Mouse (Mus musculus) left cerebral cortex, adult 2 months (tissue): ENCODE results near the gene Vinac1. TPM values are rescaled to one million over a fixed set of nuclear protein-coding genes. Genes with fewer than 3 reads are reported as not detected.
A peak's percentile ranks its signal among the peaks of the same experiment; 100 is the strongest.

Experiments used
- DNase-seq, 2 experiments: peaks; one replicate each; pipeline ENCODE4 v3.0.0; 2021 to 2022; ENCODE audit warnings: low spot score in 2 of 2, mixed read lengths in 1 of 2; ENCODE audit errors: extremely low spot score in 1 of 2
- H3K27ac ChIP-seq: fragments of 200-600 bp; 2 replicates; pipeline ENCODE4 v1.8.1; 2022
- H3K4me3 ChIP-seq: fragments of 200-600 bp; 2 replicates; pipeline ENCODE4 v1.8.1; 2022
- CTCF ChIP-seq: fragments of 200-600 bp; IDR thresholded peaks from 2 replicates; pipeline ENCODE4 v1.8.1; 2022; ENCODE audit warnings: antibody characterized with exemption, mild to moderate bottlenecking, moderate library complexity
- intact Hi-C: fragments of 180-260 bp; cut with DNase I; formaldehyde crosslinking; loops from one replicate; pipeline ENCODE4 v1.15.1; 2025
- long read RNA-seq, 2 experiments: library from polyadenylated mRNA; stranded (forward); transcript quantifications; one replicate each; pipeline ENCODE4 v2.0.0; 2021; ENCODE audit warnings: borderline mapping rate in 2 of 2
- total RNA-seq, 2 experiments: library from RNA; stranded (reverse); gene quantifications; 2 replicates each; pipeline ENCODE4 v1.2.3; 2021

The Vinac1 gene
- under 1 TPM in 1 of 2 experiments, not detected in 1; 0.25 TPM for total RNA-seq
- long read RNA-seq, experiment 1: 0 reads
- long read RNA-seq, experiment 2, partial matches to known transcripts: 0 of 1 reads
- long read RNA-seq, experiment 2, other reads (novel, unspliced or antisense): 1 of 1 reads

DNA sequence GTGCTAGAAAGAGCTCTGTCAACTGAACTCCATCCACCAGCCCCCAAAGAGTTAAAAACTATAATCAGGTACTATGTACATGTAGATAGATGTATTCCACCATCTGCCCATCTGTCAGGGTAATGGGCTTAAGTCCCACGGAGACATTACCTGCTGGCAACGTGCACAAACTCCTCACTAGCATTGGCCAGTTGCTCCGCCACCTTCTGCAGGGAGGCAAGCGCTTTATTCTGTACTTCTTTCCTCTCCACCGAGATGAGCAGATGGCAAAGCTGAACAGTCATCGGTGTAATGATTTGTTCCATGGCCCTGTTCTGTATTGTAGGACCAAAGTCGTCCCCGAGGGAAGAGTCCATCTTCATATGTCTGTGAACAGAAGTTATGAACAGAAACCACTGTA is at the start of gene Vinac1:
Gene Vinac1 (minus strand): TSS at position 362 of the 400 bp plus-strand sequence.
- intact Hi-C loops: no loop called here
- Histone ChIP-seq H3K4me3 (no peak within 1 kb of the TSS), H3K27ac (no peak within 1 kb of the TSS)
- no peak for DNase-seq
- no peak for TF ChIP-seq CTCF

DNA sequence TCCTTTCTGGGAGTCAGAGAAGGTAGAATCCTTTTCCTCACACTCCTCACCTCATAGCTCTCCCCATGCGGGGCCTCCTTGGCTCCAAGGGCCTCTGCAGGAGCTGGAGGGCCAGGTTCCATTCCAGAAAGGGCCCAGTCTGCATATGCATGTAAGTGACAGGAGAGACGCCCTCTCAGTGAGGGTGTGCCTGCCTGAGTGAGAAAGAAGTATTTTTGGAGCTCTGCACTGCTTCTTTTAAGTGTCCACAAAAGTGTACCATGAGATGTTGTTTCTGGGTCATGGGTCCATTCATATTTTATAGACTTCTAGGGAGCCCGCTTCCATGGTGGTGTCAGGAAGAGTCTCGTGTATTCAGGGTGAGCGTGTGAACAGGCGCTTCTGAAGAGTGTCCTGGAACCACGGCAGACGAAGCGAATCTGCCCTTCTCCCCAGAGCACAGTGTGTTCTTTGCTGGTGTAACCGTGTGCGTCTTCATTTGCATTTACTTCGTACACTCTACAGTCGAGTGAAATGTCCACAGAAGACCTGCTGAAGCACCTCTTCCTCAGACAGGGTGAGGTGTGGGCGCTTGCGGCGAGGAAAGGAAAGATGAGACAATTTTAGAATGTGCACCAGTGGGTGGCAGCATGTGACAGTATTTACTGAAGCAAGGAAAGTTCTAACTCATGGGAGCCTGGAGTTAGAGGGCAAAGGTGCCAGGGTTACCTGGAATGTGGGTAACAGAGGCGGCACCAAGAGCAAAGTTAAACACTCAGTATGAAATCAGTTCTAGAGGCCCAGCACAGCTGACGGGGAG is 46.2 kb upstream of the Vinac1 start:
- DNase-seq: peak in 1 of 2 experiments; percentile 39
- peak overlapping the region; percentile 83 for H3K27ac ChIP-seq
- no peak overlapping the region for H3K4me3 ChIP-seq
- intact Hi-C loops: no loop called here
- TF ChIP-seq CTCF: no peak

DNA sequence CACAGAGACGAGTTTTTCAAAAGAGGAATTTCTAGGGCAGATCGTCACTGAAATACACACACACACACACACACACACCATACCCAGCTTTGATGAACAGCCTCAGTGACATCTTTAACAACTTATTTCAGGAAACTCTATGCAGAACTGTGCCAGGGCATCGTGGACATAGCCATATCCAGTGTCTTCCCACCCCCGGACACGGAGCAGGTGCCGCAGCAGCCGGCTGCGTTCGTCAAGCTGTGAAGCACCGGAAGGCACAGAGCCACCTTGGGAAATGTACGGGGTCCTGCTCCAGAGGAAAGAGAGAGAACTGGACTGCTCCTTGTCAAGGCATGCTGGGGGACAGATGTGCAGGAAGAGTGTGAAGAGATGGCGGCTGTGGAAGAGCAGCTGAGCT is 44.8 kb upstream of the Vinac1 start:
- TF ChIP-seq CTCF: no peak
- no peak overlapping the region for H3K4me3 ChIP-seq
- H3K27ac ChIP-seq: peak overlapping the region; percentile 83
- DNase-seq: peak in 1 of 2 experiments; percentile 55
- intact Hi-C loops: no loop called here

DNA sequence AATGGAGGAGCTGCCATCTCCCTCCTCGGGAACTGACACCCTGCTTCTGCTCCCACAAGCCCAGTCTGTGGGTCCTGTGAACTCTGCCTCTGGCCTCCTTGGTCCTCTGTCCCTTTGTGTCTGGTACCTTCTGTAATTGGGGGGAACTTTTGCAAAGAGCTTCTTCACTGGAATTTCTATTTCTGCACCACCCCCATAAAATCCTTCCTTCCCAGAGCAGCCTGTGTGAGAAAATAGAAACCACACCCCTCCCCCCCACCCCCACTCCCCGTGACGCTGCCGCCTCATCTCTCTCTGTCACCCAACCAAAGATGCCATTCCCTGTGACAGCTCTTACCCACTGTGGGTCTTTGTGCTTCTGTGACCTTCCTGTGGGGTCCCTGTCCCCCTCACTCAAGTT is 42.4 kb upstream of the Vinac1 start:
- DNase-seq: no peak
- no peak for TF ChIP-seq CTCF
- H3K4me3 ChIP-seq: no peak overlapping the region
- H3K27ac ChIP-seq: peak overlapping the region; percentile 86
- intact Hi-C loops: no loop called here

DNA sequence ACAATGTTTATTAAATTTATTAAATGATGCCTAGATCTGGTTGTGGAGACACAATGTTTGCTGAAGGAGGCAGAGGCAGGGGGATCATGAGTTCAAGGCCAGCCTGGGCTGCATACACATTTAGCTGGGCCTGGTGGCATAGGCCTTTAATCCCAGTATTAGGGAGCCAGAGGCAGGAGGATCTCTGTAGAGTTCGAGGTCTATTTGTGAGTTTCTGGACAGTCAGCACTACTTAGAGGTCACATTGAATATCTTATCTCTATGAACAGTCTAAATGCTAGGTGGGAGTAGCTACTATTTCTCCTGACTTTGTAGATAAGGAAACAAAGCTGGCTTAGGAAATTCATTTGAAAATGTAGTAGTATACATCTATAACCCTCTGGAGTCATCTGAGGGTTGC is 39.5 kb upstream of the Vinac1 start:
- intact Hi-C loops: loop anchor here (5.0 kb wide), 1 partner anchor 140 kb away; no protein-coding TSS in a partner anchor
- TF ChIP-seq CTCF: no peak
- H3K27ac ChIP-seq: no peak overlapping the region
- DNase-seq: no peak
- H3K4me3 ChIP-seq: no peak overlapping the region

DNA sequence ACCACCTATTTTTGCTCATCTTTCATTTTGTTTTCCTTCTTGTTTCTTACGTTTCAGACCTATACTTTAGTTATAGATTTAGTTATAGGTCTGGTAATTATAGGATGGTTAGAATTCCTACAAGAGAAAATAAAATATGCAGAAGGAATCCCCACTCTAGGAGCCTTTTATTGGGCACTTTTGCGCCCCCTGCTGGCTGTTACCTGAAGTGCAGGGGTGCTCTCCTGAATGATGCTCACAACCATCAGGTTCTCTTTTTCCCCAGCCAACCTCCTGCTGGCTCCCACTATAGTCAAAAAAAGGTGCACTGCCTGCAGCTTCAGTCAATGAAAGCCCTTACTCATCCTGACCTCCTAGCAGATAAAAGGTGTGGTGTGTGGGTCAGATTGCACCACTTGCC is 37.0 kb upstream of the Vinac1 start:
- Histone ChIP-seq H3K4me3 (no peak overlapping the region), H3K27ac (no peak overlapping the region)
- TF ChIP-seq CTCF: peak; percentile 87
- no peak for DNase-seq
- intact Hi-C loops: loop anchor here (2.0 to 5.0 kb wide), 2 partner anchors 18 to 138 kb away; no protein-coding TSS in a partner anchor

DNA sequence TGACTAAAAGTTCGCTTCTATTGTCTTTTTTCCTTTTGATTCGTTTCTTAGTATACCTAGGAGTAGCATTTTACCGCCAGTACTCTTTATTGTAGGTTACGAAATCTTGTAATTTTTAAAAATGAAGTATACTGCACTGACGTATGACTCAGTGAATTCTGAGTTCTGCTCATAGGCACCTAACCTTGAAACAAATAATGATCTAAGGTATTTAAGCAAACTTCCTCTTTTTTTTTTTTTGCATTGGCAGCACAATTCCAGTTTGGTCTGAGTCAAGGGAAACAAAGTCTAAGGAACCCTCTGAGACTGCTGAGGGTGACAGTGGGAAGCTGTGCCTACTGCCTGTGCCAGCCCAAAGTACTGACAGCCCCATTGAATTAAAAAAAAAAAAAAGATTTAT is 35.5 kb upstream of the Vinac1 start:
- TF ChIP-seq CTCF: no peak
- no peak overlapping the region for H3K4me3 ChIP-seq
- no peak overlapping the region for H3K27ac ChIP-seq
- intact Hi-C loops: no loop called here
- no peak for DNase-seq

DNA sequence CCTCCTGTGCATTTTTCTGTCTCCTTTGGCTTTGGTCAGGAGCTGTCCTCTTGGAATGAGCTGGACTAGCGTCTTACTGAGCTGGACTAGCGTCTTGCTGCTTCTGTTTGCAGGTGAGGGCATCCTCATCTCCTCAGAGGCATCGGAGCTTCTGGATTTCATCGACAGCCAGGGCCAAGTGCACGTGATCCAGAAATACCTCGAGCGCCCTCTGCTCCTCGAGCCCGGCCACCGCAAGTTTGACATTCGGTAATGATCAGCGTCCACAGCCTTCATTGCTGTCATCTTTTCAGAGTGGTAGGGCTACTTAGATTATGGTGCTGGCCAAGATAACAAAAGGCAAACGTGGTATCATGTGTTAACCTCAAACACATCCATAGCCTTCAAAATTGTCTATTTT is 33.1 kb upstream of the Vinac1 start:
- no peak for DNase-seq
- no peak for TF ChIP-seq CTCF
- Histone ChIP-seq H3K27ac (no peak overlapping the region), H3K4me3 (no peak overlapping the region)
- intact Hi-C loops: no loop called here

DNA sequence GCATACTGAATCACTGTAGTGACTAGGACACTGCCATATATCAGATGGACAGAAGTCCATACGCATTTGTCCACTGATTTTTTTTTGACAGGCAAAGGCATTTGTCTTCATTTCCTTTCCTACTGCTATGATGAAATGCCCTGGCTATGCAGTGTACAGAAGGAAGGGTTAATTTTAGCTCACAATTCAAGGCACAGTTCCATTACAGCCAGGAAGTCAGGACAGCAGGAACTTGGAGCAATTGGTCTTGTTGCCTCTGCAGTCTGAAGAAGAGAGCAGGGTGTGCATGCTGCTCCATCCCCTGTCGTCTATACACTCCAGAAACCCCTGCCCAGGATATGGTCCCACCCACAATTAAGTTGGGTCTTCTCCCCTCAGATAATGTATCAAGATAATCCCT is 31.2 kb upstream of the Vinac1 start:
- Histone ChIP-seq H3K27ac (no peak overlapping the region), H3K4me3 (no peak overlapping the region)
- intact Hi-C loops: no loop called here
- no peak for TF ChIP-seq CTCF
- DNase-seq: no peak

DNA sequence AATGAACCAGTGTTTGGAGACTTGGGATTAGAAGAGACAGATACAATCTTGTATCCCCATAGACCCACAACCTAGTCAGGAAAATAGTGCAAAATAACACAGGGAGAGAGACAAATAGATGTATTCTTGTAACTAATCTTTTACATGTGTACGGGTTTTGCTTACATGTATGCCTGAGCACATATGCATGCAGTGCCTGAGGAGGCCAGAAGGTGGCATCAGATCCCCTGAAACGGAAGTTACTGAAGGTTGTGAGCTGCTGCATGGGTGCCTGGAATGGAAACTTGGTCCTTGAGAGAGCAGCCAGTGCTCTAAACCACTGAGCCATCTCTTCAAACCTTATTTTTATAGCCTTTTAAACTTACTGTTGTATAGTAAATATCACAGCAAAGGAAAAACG is 30.3 kb upstream of the Vinac1 start:
- TF ChIP-seq CTCF: peak; percentile 48
- H3K27ac ChIP-seq: no peak overlapping the region
- intact Hi-C loops: no loop called here
- H3K4me3 ChIP-seq: no peak overlapping the region
- no peak for DNase-seq

DNA sequence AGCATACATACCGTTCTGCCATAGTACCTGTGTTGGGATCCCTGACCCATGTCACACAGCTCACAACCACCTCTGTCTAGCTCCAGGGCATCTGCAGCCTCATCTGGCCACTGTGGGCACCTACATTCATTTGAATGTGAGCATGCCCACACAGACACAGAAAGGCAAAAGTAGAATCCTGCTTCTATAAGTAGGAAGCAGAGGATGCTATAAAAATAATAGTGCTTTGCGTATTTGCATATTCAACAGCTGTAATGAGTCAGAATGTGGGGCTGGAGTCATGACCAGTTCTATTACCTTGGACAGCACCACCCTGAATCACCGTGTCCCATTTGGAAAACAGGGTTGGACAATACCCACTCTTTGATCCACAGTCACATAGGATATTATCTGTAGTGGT is 22.3 kb upstream of the Vinac1 start:
- no peak for TF ChIP-seq CTCF
- Histone ChIP-seq H3K27ac (peak overlapping the region; percentile 7; the same call in 1 of the 2 replicates), H3K4me3 (no peak overlapping the region)
- DNase-seq: no peak
- intact Hi-C loops: no loop called here

DNA sequence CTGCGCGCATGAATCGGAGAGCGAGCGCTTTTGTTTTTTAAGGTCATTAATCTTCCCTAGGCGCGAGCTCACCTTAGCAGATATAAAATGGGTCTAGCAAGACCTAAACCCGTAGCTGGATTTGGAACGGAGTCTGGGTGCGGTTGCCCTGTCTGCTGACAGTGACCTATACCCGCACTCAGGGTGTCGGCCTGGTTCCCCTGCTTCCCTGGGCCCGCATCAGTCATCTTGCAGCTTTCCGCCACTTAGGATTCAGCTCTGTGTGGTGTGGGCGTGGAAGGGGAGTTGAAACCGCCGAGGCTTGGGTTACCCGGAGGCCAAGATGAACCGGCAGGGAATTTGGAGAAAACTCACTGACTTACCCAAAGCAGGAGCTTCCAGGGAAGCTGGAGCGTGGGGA is 18.4 kb upstream of the Vinac1 start:
- Histone ChIP-seq H3K27ac (peak overlapping the region; percentile 90), H3K4me3 (peak overlapping the region; percentile 93)
- no peak for TF ChIP-seq CTCF
- peak; percentile 57 to 61 for DNase-seq
- intact Hi-C loops: loop anchor here (2.0 to 5.0 kb wide), 3 partner anchors 18 to 119 kb away; partner anchors contain the start of genes Gm10762 and Zc3h6
